Mouse (Mus musculus): ENCODE results near the gene Atpaf2.

DNA sequence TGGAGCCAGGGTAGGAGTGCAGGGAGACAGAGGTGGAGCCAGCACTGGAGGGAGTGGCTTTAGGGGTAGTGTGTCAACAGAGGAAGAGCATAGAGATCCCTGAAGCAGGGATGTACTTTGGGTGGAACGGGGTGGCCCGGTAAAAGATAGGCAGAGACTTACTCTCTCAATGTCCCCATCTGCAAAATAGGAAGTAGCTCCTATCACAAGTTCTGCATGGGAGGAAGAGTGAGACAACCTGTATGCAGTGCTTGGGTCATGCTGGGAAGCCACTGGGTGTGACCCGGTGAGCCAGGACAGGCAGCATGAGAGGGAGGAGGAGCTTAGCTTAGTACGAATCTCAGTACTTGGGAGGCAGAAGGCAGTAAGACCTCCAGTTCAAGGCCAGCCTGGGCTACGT is 59.1 kb downstream of the Atpaf2 start:
- TF ChIP-seq CTCF (IDR thresholded peaks at IDR 0.05; ENCODE audit: borderline replicate concordance, extremely low read depth, insufficient read depth, insufficient read length) (no peak), POLR2A (IDR thresholded peaks at IDR 0.05; ENCODE audit: borderline replicate concordance, extremely low read depth, insufficient read depth, insufficient read length, poor library complexity, severe bottlenecking) (no peak)

Measured in brain, embryonic 14.5 days (tissue).